In the genomic region with DNA sequence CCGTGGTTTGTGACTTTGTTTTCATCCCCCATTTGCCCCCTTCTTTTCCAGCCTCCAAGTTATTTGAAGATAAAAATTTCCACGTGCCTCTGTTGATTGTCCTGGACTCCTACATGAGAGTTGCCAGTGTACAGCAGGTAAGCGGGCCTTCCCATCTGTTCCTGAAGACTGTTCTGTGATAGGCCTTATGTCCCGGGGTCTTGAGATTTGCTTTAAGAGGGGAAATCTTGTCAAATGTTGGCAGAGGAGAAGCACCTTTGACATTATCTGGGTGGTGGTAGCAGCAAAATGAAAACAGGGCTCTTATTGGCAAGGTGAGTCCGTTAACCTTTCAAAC, we compare ENCODE assay signal across 8 mouse cellular contexts. TPM values are rescaled to one million over a fixed set of nuclear protein-coding genes. Genes with fewer than 3 reads are reported as not detected.
A peak's percentile ranks its signal among the peaks of the same experiment; 100 is the strongest.
DNase-seq lines count a peak whose midpoint lies in the region; ATAC-seq and TF ChIP-seq lines count a peak whose summit lies in the region.

No protein-coding gene starts in this region.

- no peak for TF ChIP-seq CTCF in cortical plate, adult 2 months (IDR thresholded peaks at IDR 0.05; ENCODE audit: extremely low read depth, insufficient read depth, low read length)

- DNase-seq in kidney, adult 9 months = peak; percentile 38
- no peak for DNase-seq in kidney, postnatal 10 days
- no peak for DNase-seq in hindbrain, embryonic 10.5 days (ENCODE audit: low spot score)
- DNase-seq in midbrain, embryonic 10.5 days (ENCODE audit: low spot score) = no peak
- no peak for DNase-seq in urinary bladder, postnatal 10 days (ENCODE audit: low spot score)
- DNase-seq in thymus, postnatal 10 days (ENCODE audit: low spot score in 2 of 2) = no peak

- no peak for TF ChIP-seq POLR2A in cortical plate, adult 2 months (IDR thresholded peaks at IDR 0.05; ENCODE audit: extremely low read depth, insufficient read depth, low read length)

- H3K9me3 ChIP-seq in hindbrain, embryonic 10.5 days = no peaks in the 10 kb centered on the region
- H3K9me3 ChIP-seq in midbrain, embryonic 10.5 days (replicated peaks) = no peaks in the 10 kb centered on the region

- WGBS in hindbrain, embryonic 10.5 days = 47% methylated on average over 5 of the region's 5 CpGs
- WGBS in midbrain, embryonic 10.5 days = 49% methylated on average over 5 of the region's 5 CpGs

- peaks cover 2% of the 10 kb centered on the region; the same call in 1 of the 2 replicates for H3K4me1 ChIP-seq in cortical plate, adult 2 months (ENCODE audit: control insufficient read depth, insufficient read depth, low read length)
- peaks cover 17% of the 10 kb centered on the region for H3K4me1 ChIP-seq in hindbrain, embryonic 10.5 days (replicated peaks)
- peaks cover 17% of the 10 kb centered on the region for H3K4me1 ChIP-seq in midbrain, embryonic 10.5 days

- ATAC-seq in granulocyte monocyte progenitor cell, adult 5-6 weeks (replicated peaks; ENCODE audit: poor library complexity, severe bottlenecking) = no peak

- peak overlapping the region; percentile 90 for H3K4me3 ChIP-seq in cortical plate, adult 2 months (ENCODE audit: insufficient read depth, low read length)
- H3K4me3 ChIP-seq in hindbrain, embryonic 10.5 days = peak overlapping the region; percentile 57
- peak overlapping the region; percentile 58 for H3K4me3 ChIP-seq in midbrain, embryonic 10.5 days

- H3K27me3 ChIP-seq in hindbrain, embryonic 10.5 days (ENCODE audit: insufficient read depth, poor library complexity, severe bottlenecking) = peaks cover 14% of the 10 kb centered on the region; the same call in 1 of the 2 replicates
- H3K27me3 ChIP-seq in midbrain, embryonic 10.5 days (ENCODE audit: low read depth, poor library complexity, severe bottlenecking) = peaks cover 12% of the 10 kb centered on the region; the same call in 1 of the 2 replicates

- H3K27ac ChIP-seq in cortical plate, adult 2 months (ENCODE audit: insufficient read depth, low read length) = peak overlapping the region; percentile 13; the same call in 1 of the 2 replicates
- H3K27ac ChIP-seq in hindbrain, embryonic 10.5 days = peak overlapping the region; percentile 88
- peak overlapping the region; percentile 84; the same call in 1 of the 2 replicates for H3K27ac ChIP-seq in midbrain, embryonic 10.5 days (replicated peaks)

- no peaks in the 10 kb centered on the region for H3K36me3 ChIP-seq in hindbrain, embryonic 10.5 days
- H3K36me3 ChIP-seq in midbrain, embryonic 10.5 days = no peaks in the 10 kb centered on the region

RNA-seq across cellular contexts. Expression of a gene that starts 0.6 kb away (rescaled TPM):
- 20.3 and 21.5 TPM in 2 replicates for polyA plus RNA-seq in cortical plate, adult 2 months (2012; rRNA removed)
- polyA plus RNA-seq in hindbrain, embryonic 10.5 days (2016; fragmentation: Nextera tagmentation; extraction: Ambion mirVana) = 1.7 and 2.4 TPM in 2 replicates
- polyA plus RNA-seq in midbrain, embryonic 10.5 days (2016; fragmentation: Nextera tagmentation; extraction: Ambion mirVana) = 1.8 and 2.1 TPM in 2 replicates
- total RNA-seq in granulocyte monocyte progenitor cell, adult 5-6 weeks (2014; fragmentation: Nextera tagmentation) = 7.2 and 10.9 TPM in 2 replicates
- 15.6 and 20.8 TPM in 2 replicates for total RNA-seq in granulocyte monocyte progenitor cell, adult 5-6 weeks (2017)

Comparison
In these comparisons a context has a peak if more than half of its experiments do, and no peak if none do; other contexts are left out.
1. H3K27ac ChIP-seq: peak in every context shown above with its lines; median percentile 88 in hindbrain, embryonic 10.5 days; 84 in midbrain, embryonic 10.5 days; 13 in cortical plate, adult 2 months.